ENCODE assay signal across 25 mouse cellular contexts in genomic region chr5:130395142-130395541, GRCm38 (mm10). TPM values are rescaled to one million over a fixed set of nuclear protein-coding genes. Genes with fewer than 3 reads are reported as not detected.
A peak's percentile ranks its signal among the peaks of the same experiment; 100 is the strongest.
DNase-seq lines count a peak whose midpoint lies in the region; ATAC-seq and TF ChIP-seq lines count a peak whose summit lies in the region.
"Had no signal": no experiment of that assay in that cellular context is flagged by ENCODE, and none has a peak within 500 bp of the region (broad histone marks: within the 10 kb centered on the region; RNA-seq: fewer than 3 reads in every experiment).

No protein-coding gene starts in this region.

- DNase-seq in adrenal gland, postnatal 10 days, result peak; percentile 31
- DNase-seq in adrenal gland, adult 18-20 months (ENCODE audit: low spot score in 2 of 2), result no peak
- no peak for DNase-seq in hindbrain, embryonic 14.5 days (ENCODE audit: low spot score)
- peak; percentile 14 for DNase-seq in midbrain, postnatal 0 days (ENCODE audit: low spot score)
- no peak for DNase-seq in forebrain, embryonic 10.5 days (ENCODE audit: extremely low spot score, low spot score)
- DNase-seq: gastrocnemius, postnatal 14 days; heart, postnatal 14 days; kidney, adult 9 months; right cerebral cortex, adult 18-20 months; spleen, adult 18-20 months; thymus, postnatal 14 days had no signal

- no peak overlapping the region for H3K9ac ChIP-seq in hindbrain, embryonic 15.5 days
- no peak overlapping the region for H3K9ac ChIP-seq in hindbrain, embryonic 14.5 days
- no peak overlapping the region for H3K9ac ChIP-seq in midbrain, postnatal 0 days (replicated peaks; ENCODE audit: low read length, poor library complexity, severe bottlenecking)
- H3K9ac ChIP-seq in midbrain, embryonic 15.5 days, result no peak overlapping the region
- H3K9ac ChIP-seq: limb, embryonic 13.5 days; lung, embryonic 15.5 days had no signal

- no peaks in the 10 kb centered on the region for H3K9me3 ChIP-seq in hindbrain, embryonic 15.5 days
- no peaks in the 10 kb centered on the region; the same call in 1 of the 2 replicates for H3K9me3 ChIP-seq in hindbrain, embryonic 14.5 days (ENCODE audit: control insufficient read depth, low read length)
- H3K9me3 ChIP-seq in midbrain, postnatal 0 days (ENCODE audit: low read length), result no peaks in the 10 kb centered on the region
- no peaks in the 10 kb centered on the region for H3K9me3 ChIP-seq in midbrain, embryonic 15.5 days
- no peaks in the 10 kb centered on the region for H3K9me3 ChIP-seq in forebrain, embryonic 10.5 days
- H3K9me3 ChIP-seq: limb, embryonic 13.5 days; lung, embryonic 15.5 days had no signal

- H3K36me3 ChIP-seq in hindbrain, embryonic 15.5 days, result no peaks in the 10 kb centered on the region
- no peaks in the 10 kb centered on the region for H3K36me3 ChIP-seq in hindbrain, embryonic 14.5 days (replicated peaks; ENCODE audit: control insufficient read depth, insufficient read depth)
- H3K36me3 ChIP-seq in midbrain, postnatal 0 days (ENCODE audit: insufficient read depth, low read length), result no peaks in the 10 kb centered on the region
- no peaks in the 10 kb centered on the region for H3K36me3 ChIP-seq in midbrain, embryonic 15.5 days (replicated peaks)
- H3K36me3 ChIP-seq in forebrain, embryonic 10.5 days (replicated peaks), result no peaks in the 10 kb centered on the region
- H3K36me3 ChIP-seq: G1E; limb, embryonic 13.5 days; lung, embryonic 15.5 days had no signal

- peaks cover 10% of the 10 kb centered on the region for H3K4me1 ChIP-seq in hindbrain, embryonic 15.5 days (replicated peaks)
- H3K4me1 ChIP-seq in hindbrain, embryonic 14.5 days (replicated peaks; ENCODE audit: control insufficient read depth, insufficient read depth, low read length), result peaks cover 13% of the 10 kb centered on the region
- no peaks in the 10 kb centered on the region for H3K4me1 ChIP-seq in midbrain, postnatal 0 days (ENCODE audit: insufficient read depth, low read length)
- no peaks in the 10 kb centered on the region; the same call in 1 of the 2 replicates for H3K4me1 ChIP-seq in midbrain, embryonic 15.5 days
- peaks cover 3% of the 10 kb centered on the region; the same call in 1 of the 2 replicates for H3K4me1 ChIP-seq in forebrain, embryonic 10.5 days
- H3K4me1 ChIP-seq: limb, embryonic 13.5 days; lung, embryonic 15.5 days had no signal

- no peak overlapping the region for H3K4me2 ChIP-seq in hindbrain, embryonic 15.5 days
- no peak overlapping the region for H3K4me2 ChIP-seq in hindbrain, embryonic 14.5 days (replicated peaks)
- H3K4me2 ChIP-seq in midbrain, postnatal 0 days (ENCODE audit: low read depth, low read length, poor library complexity, severe bottlenecking), result no peak overlapping the region
- H3K4me2 ChIP-seq in midbrain, embryonic 15.5 days, result no peak overlapping the region
- H3K4me2 ChIP-seq: limb, embryonic 13.5 days; liver, embryonic 11.5 days; lung, embryonic 15.5 days; midbrain, embryonic 11.5 days had no signal

- no peaks in the 10 kb centered on the region for H3K27me3 ChIP-seq in hindbrain, embryonic 15.5 days
- no peaks in the 10 kb centered on the region for H3K27me3 ChIP-seq in hindbrain, embryonic 14.5 days (ENCODE audit: control insufficient read depth, insufficient read depth, low read length)
- no peaks in the 10 kb centered on the region for H3K27me3 ChIP-seq in midbrain, postnatal 0 days (ENCODE audit: insufficient read depth, low read length)
- no peaks in the 10 kb centered on the region for H3K27me3 ChIP-seq in midbrain, embryonic 15.5 days (replicated peaks)
- no peaks in the 10 kb centered on the region for H3K27me3 ChIP-seq in forebrain, embryonic 10.5 days (ENCODE audit: poor library complexity, severe bottlenecking)
- H3K27me3 ChIP-seq: limb, embryonic 13.5 days; lung, embryonic 15.5 days had no signal

- ATAC-seq in hindbrain, embryonic 15.5 days (ENCODE audit: low FRiP score, low read depth), result no peak
- no peak for ATAC-seq in hindbrain, embryonic 14.5 days (ENCODE audit: low FRiP score)
- no peak for ATAC-seq in midbrain, postnatal 0 days (ENCODE audit: low FRiP score)
- no peak for ATAC-seq in midbrain, embryonic 15.5 days (replicated peaks)
- ATAC-seq: forebrain, embryonic 14.5 days; intestine, embryonic 16.5 days had no signal

- TF ChIP-seq CTCF in midbrain, postnatal 0 days (IDR thresholded peaks at IDR 0.05), result no peak

- no peak overlapping the region for H3K4me3 ChIP-seq in hindbrain, embryonic 15.5 days
- H3K4me3 ChIP-seq in hindbrain, embryonic 14.5 days (replicated peaks; ENCODE audit: low read length), result no peak overlapping the region
- H3K4me3 ChIP-seq in midbrain, postnatal 0 days (ENCODE audit: low read depth, low read length), result no peak overlapping the region
- H3K4me3 ChIP-seq in midbrain, embryonic 15.5 days, result no peak overlapping the region
- H3K4me3 ChIP-seq in forebrain, embryonic 10.5 days, result no peak overlapping the region
- H3K4me3 ChIP-seq: limb, embryonic 13.5 days; lung, embryonic 15.5 days had no signal

- H3K27ac ChIP-seq in hindbrain, embryonic 15.5 days (replicated peaks), result 0 out of 2 replicates have a peak overlapping the region, but pooled peaks have one; percentile 2
- H3K27ac ChIP-seq in hindbrain, embryonic 14.5 days, result no peak overlapping the region
- no peak overlapping the region for H3K27ac ChIP-seq in midbrain, postnatal 0 days (ENCODE audit: low read depth, low read length)
- H3K27ac ChIP-seq in midbrain, embryonic 15.5 days, result no peak overlapping the region
- no peak overlapping the region for H3K27ac ChIP-seq in forebrain, embryonic 10.5 days
- H3K27ac ChIP-seq: limb, embryonic 13.5 days; lung, embryonic 15.5 days had no signal

- WGBS in hindbrain, embryonic 15.5 days, result 69% methylated on average over 6 of the region's 6 CpGs
- 66% methylated on average over 6 of the region's 6 CpGs for WGBS in hindbrain, embryonic 14.5 days
- WGBS in midbrain, postnatal 0 days, result 77% methylated on average over 6 of the region's 6 CpGs
- 73% methylated on average over 6 of the region's 6 CpGs for WGBS in midbrain, embryonic 15.5 days
- WGBS in forebrain, embryonic 10.5 days, result 85% methylated on average over 6 of the region's 6 CpGs

RNA-seq across cellular contexts. Expression of gene A330070K13Rik, which starts 10.7 kb away (rescaled TPM):
- total RNA-seq in adrenal gland, postnatal 10 days (2021), result not detected
- total RNA-seq in adrenal gland, adult 18-20 months (2021), result not detected
- 0.26 TPM in 1 of 2 replicates, not detected in the other for polyA plus RNA-seq in hindbrain, embryonic 15.5 days (2015; fragmentation: Nextera tagmentation; extraction: Ambion mirVana)
- polyA plus RNA-seq in hindbrain, embryonic 14.5 days (2014; fragmentation: Nextera tagmentation; extraction: Ambion mirVana), result not detected in 2 replicates
- not detected in 2 replicates for total RNA-seq in midbrain, postnatal 0 days (2014; rRNA removed)
- 0.26 and 0.48 TPM in 2 replicates for polyA plus RNA-seq in midbrain, postnatal 0 days (2015; fragmentation: Nextera tagmentation; extraction: Ambion mirVana)
- not detected in 2 replicates for polyA plus RNA-seq in midbrain, embryonic 15.5 days (2015; fragmentation: Nextera tagmentation; extraction: Ambion mirVana)
- polyA plus RNA-seq in forebrain, embryonic 10.5 days (2016; fragmentation: Nextera tagmentation; extraction: Ambion mirVana), result not detected in 2 replicates
- total RNA-seq: G1E; gastrocnemius, postnatal 14 days; granulocyte monocyte progenitor cell, adult 5-6 weeks; heart, postnatal 14 days; megakaryocyte, adult 5-6 weeks had no signal
- polyA plus RNA-seq: forebrain, embryonic 14.5 days; G1E; heart, embryonic 14.5 days; intestine, embryonic 16.5 days; limb, embryonic 13.5 days; liver, embryonic 11.5 days; liver, embryonic 16.5 days; lung, embryonic 15.5 days; midbrain, embryonic 11.5 days; stomach, embryonic 16.5 days had no signal

RNA-seq across cellular contexts. Expression of gene Caln1, which starts 25.9 kb away (rescaled TPM):
- total RNA-seq in adrenal gland, postnatal 10 days (2021), result 10 to 100 TPM; 26.8 to 33.5 TPM
- total RNA-seq in adrenal gland, adult 18-20 months (2021), result 10 to 100 TPM; 36.3 to 37.2 TPM
- 38.4 and 39.3 TPM in 2 replicates for polyA plus RNA-seq in hindbrain, embryonic 15.5 days (2015; fragmentation: Nextera tagmentation; extraction: Ambion mirVana)
- polyA plus RNA-seq in hindbrain, embryonic 14.5 days (2014; fragmentation: Nextera tagmentation; extraction: Ambion mirVana), result 19.7 and 24.3 TPM in 2 replicates
- total RNA-seq in midbrain, postnatal 0 days (2014; rRNA removed), result 49.2 and 50.2 TPM in 2 replicates
- 43.7 and 46.4 TPM in 2 replicates for polyA plus RNA-seq in midbrain, postnatal 0 days (2015; fragmentation: Nextera tagmentation; extraction: Ambion mirVana)
- polyA plus RNA-seq in midbrain, embryonic 15.5 days (2015; fragmentation: Nextera tagmentation; extraction: Ambion mirVana), result 23.3 and 26.7 TPM in 2 replicates
- polyA plus RNA-seq in forebrain, embryonic 10.5 days (2016; fragmentation: Nextera tagmentation; extraction: Ambion mirVana), result 0.07 and 0.30 TPM in 2 replicates
- total RNA-seq: granulocyte monocyte progenitor cell, adult 5-6 weeks; heart, postnatal 14 days; megakaryocyte, adult 5-6 weeks had no signal
- polyA plus RNA-seq: G1E; liver, embryonic 11.5 days; liver, embryonic 16.5 days had no signal

Comparison
In these comparisons a context has a peak if more than half of its experiments do, and no peak if none do; other contexts are left out.
1. DNase-seq: peak in adrenal gland, postnatal 10 days (single experiment) and midbrain, postnatal 0 days (single experiment); none in adrenal gland, adult 18-20 months (0 of 2), hindbrain, embryonic 14.5 days (single experiment) and forebrain, embryonic 10.5 days (single experiment).
2. RNA of gene Caln1, which starts 25.9 kb away (polyA plus RNA-seq): 43.7 to 46.4 TPM in midbrain, postnatal 0 days, 38.4 to 39.3 TPM in hindbrain, embryonic 15.5 days, 23.3 to 26.7 TPM in midbrain, embryonic 15.5 days and 19.7 to 24.3 TPM in hindbrain, embryonic 14.5 days; 0.07 to 0.30 TPM in forebrain, embryonic 10.5 days; every median in the first group is over 10 times any median in the second.